Mouse (Mus musculus): ENCODE measurements around the gene Hic1.

The Hic1 gene

GRCm38 (mm10) chr11:75118141-75118540, 51.2 kb downstream of the Hic1 start:
- no peak for DNase-seq (ENCODE audit: low read depth, low spot score)

- DNase-seq (ENCODE audit: low read depth, low spot score) = no peak
Measured at GRCm38 (mm10) chr11:75116379-75116778, 52.9 kb downstream of the Hic1 start.

Measured in c-Kit-negative CD71-positive TER-119-positive erythroid progenitor cells, embryonic 14.5 days (primary cell).